Mouse (Mus musculus) heart, adult 2 months (tissue): ENCODE measurements at regions not wholly inside any gene's neighbourhood (a gene's known extent, or its start where the extent isn't known, plus 50 kb on each side); places are given as distances from the start of the nearest gene placed in this dataset.

ENCODE experiments used
- CTCF ChIP-seq: fragments of 200-600 bp; IDR thresholded peaks from 2 replicates; pipeline ENCODE4 v1.8.1; 2022; ENCODE audit warnings: antibody characterized with exemption, mild to moderate bottlenecking, moderate library complexity
- EP300 ChIP-seq: fragments of 200-500 bp; IDR thresholded peaks from 2 replicates; pipeline ENCODE4 v1.6.1; 2011; ENCODE audit warnings: low read depth, low read length, control low read depth; ENCODE audit not compliant: insufficient read depth
- POLR2A ChIP-seq: fragments of 200-500 bp; IDR thresholded peaks from 2 replicates; pipeline ENCODE4 v1.6.1; 2011; ENCODE audit warnings: mild to moderate bottlenecking, low read depth, low read length, control low read depth; ENCODE audit not compliant: insufficient read depth

GRCm38 (mm10) chr13:70340437-70340836, 297.0 kb downstream of the Ice1 start:
- no peak for TF ChIP-seq POLR2A
- TF ChIP-seq CTCF = no peak
- no peak for TF ChIP-seq EP300
